Mouse (Mus musculus) liver, postnatal 0 days (tissue): ENCODE results near the gene Clrn3. TPM values are rescaled to one million over a fixed set of nuclear protein-coding genes. Genes with fewer than 3 reads are reported as not detected.

Experiments used
- ATAC-seq: fragments of 200-750 bp; cut with Nextera tagmentation; 2 replicates; pipeline ENCODE4 v1.8.0; 2017; ENCODE audit warnings: mild to moderate bottlenecking, moderate library complexity
- DNase-seq: peaks from one replicate; pipeline ENCODE4 v3.0.0-alpha.2; 2016
- H3K27ac ChIP-seq: fragments of 300-500 bp; sonication (generic); 2 replicates; pipeline ENCODE4 v1.5.1; 2014; ENCODE audit warnings: antibody characterized with exemption, moderate library complexity, mild to moderate bottlenecking, low read depth
- H3K27me3 ChIP-seq: fragments of 300-500 bp; sonication (generic); 2 replicates; pipeline ENCODE4 v1.6.1; 2014; ENCODE audit warnings: low read length, control low read depth, mixed read lengths; ENCODE audit not compliant: insufficient read depth
- H3K36me3 ChIP-seq: fragments of 300-500 bp; sonication (generic); replicated peaks from 2 replicates; pipeline ENCODE4 v1.6.1; 2014; ENCODE audit warnings: mild to moderate bottlenecking, control low read depth, low read length, moderate library complexity, mixed read lengths; ENCODE audit not compliant: insufficient read depth
- H3K4me1 ChIP-seq: fragments of 300-500 bp; sonication (generic); 2 replicates; pipeline ENCODE4 v1.6.1; 2014; ENCODE audit warnings: antibody characterized with exemption, mild to moderate bottlenecking, control low read depth; ENCODE audit not compliant: insufficient read depth
- H3K4me2 ChIP-seq: fragments of 300-500 bp; sonication (generic); 2 replicates; pipeline ENCODE4 v1.6.1; 2014; ENCODE audit warnings: low read depth, mild to moderate bottlenecking, low read length, moderate library complexity, mixed read lengths
- H3K4me3 ChIP-seq: fragments of 300-500 bp; sonication (generic); 2 replicates; pipeline ENCODE4 v1.5.1; 2014; ENCODE audit warnings: low read depth, low read length
- H3K9ac ChIP-seq: fragments of 300-500 bp; sonication (generic); replicated peaks from 2 replicates; pipeline ENCODE4 v1.6.1; 2014; ENCODE audit warnings: mild to moderate bottlenecking, moderate library complexity
- H3K9me3 ChIP-seq: fragments of 300-500 bp; sonication (generic); 2 replicates; pipeline ENCODE4 v1.6.1; 2016; ENCODE audit warnings: mild to moderate bottlenecking, control low read depth, low read length, mixed read lengths
- CTCF ChIP-seq: sonication (generic); IDR thresholded peaks from 2 replicates; pipeline ENCODE4 v1.5.1; 2016; ENCODE audit warnings: antibody characterized with exemption, low read depth
- EP300 ChIP-seq: IDR thresholded peaks from 2 replicates; pipeline ENCODE4 v1.6.1; 2016; ENCODE audit warnings: antibody characterized with exemption, low read depth, mild to moderate bottlenecking
- WGBS: fragments of 180-500 bp; shearing (Covaris S2); extraction: QIAGEN DNeasy Blood & Tissue Kit; methylation state at CpG from one replicate; pipeline ENCODE4 v1.1.7; 2014; ENCODE audit not compliant: insufficient replicate concordance; 5-methylcytosine and 5-hydroxymethylcytosine counted together
- microRNA counts: library from miRNA; unstranded; fragments of <30 nt; microRNA quantifications from one replicate; lab custom pipeline; 2015
- microRNA-seq: library from miRNA; unstranded; fragments of <30 nt; microRNA quantifications from one replicate; pipeline ENCODE4, GENCODE M21; 2016
- polyA plus RNA-seq: library from polyadenylated mRNA; unstranded; fragments of >200 nt; fragmentation: Nextera tagmentation; extraction: Ambion mirVana; gene quantifications from 2 replicates; pipeline ENCODE4 v1.2.1, GENCODE M21; 2015

Clrn3 gene
- polyA plus RNA-seq, 1 experiment from 2014 or later: not detected

- WGBS: 17% methylated on average over 12 of the region's 12 CpGs
- Histone ChIP-seq H3K9ac (no peak overlapping the region), H3K27ac (no peak overlapping the region), H3K9me3 (no peaks in the 10 kb centered on the region), H3K4me2 (no peak overlapping the region), H3K4me1 (no peaks in the 10 kb centered on the region), H3K4me3 (no peak overlapping the region), H3K27me3 (no peaks in the 10 kb centered on the region; the same call in 1 of the 2 replicates), H3K36me3 (no peaks in the 10 kb centered on the region)
- ATAC-seq (no peak), DNase-seq (no peak)
- TF ChIP-seq CTCF (no peak), EP300 (no peak)
These were observed 63.2 kb downstream of the Clrn3 start for GRCm38 (mm10) chr7:135465293-135465692.

GRCm38 (mm10) chr7:135464689-135465259 lies 63.7 kb downstream of the Clrn3 start:
- no peak overlapping the region for H3K4me3 ChIP-seq
- H3K4me1 ChIP-seq: no peaks in the 10 kb centered on the region
- H3K36me3 ChIP-seq: no peaks in the 10 kb centered on the region
- no peak overlapping the region for H3K4me2 ChIP-seq
- H3K27ac ChIP-seq: no peak overlapping the region
- 36% methylated on average over 3 of the region's 3 CpGs for WGBS
- ATAC-seq (no peak), DNase-seq (peak; percentile 50)
- TF ChIP-seq EP300 (no peak), CTCF (peak; percentile 70)
- H3K9ac ChIP-seq: no peak overlapping the region
- no peaks in the 10 kb centered on the region; the same call in 1 of the 2 replicates for H3K27me3 ChIP-seq
- H3K9me3 ChIP-seq: no peaks in the 10 kb centered on the region

MicroRNA genes within 50 kb of the gene (microRNA counts, 519-probe panel; counts per million panel counts)
- not detected for microRNA mmu-miR-1962 (lab: Ali Mortazavi, UCI)

Small RNA genes lying within 50 kb of the gene (microRNA-seq; reads per million reads assigned to microRNA genes)
- not detected for gene Mir1962

Other genes starting within 250 kb of the Clrn3 start
- gene Foxi2, start 118.3 kb downstream of the Clrn3 start, polyA plus RNA-seq: not detected in 2 replicates
- 3.5 and 3.9 TPM in 2 replicates for gene Ptpre, start 8.8 kb upstream of the Clrn3 start, polyA plus RNA-seq
- 35.4 and 38.8 TPM in 2 replicates for gene Mki67, start 187.7 kb upstream of the Clrn3 start, polyA plus RNA-seq